Mouse (Mus musculus): ENCODE data around the gene Rnf225.
"Not testable (repeated sequence)": the region's sequence is repeated elsewhere in the genome, so short reads cannot be mapped to it uniquely, and the experiment has no call there.

Gene Rnf225

GRCm38 (mm10) chr7:12927191-12927680, at the start of gene Rnf225:
Gene Rnf225 (plus strand): TSS chr7:12927416.
- peak; percentile 70 to 75 for DNase-seq

GRCm38 (mm10) chr7:12880036-12880435, 47.2 kb upstream of the Rnf225 start:
- DNase-seq, result no peak

- not testable (repeated sequence) for DNase-seq
These were observed 46.7 kb upstream of the Rnf225 start for GRCm38 (mm10) chr7:12880497-12880896.

GRCm38 (mm10) chr7:12880911-12881660, 46.1 kb upstream of the Rnf225 start, which contains the start of gene Zfp128:
Gene Zfp128 (plus strand): TSS chr7:12881177.
- DNase-seq, result peak; percentile 95 to 97

GRCm38 (mm10) chr7:12886563-12887266, 40.5 kb upstream of the Rnf225 start:
- DNase-seq, result no peak

- DNase-seq, result no peak
These were observed 39.6 kb upstream of the Rnf225 start for GRCm38 (mm10) chr7:12887585-12887984.

GRCm38 (mm10) chr7:12890928-12891327, 36.3 kb upstream of the Rnf225 start:
- no peak for DNase-seq

- no peak for DNase-seq
These were observed 35.9 kb upstream of the Rnf225 start for GRCm38 (mm10) chr7:12891334-12891733.

GRCm38 (mm10) chr7:12897655-12898410, 29.4 kb upstream of the Rnf225 start, which contains the start of gene Zscan22:
Gene Zscan22 (plus strand): TSS chr7:12897815.
- DNase-seq, result peak; percentile 89 to 94

GRCm38 (mm10) chr7:12901517-12901916, 25.7 kb upstream of the Rnf225 start:
- no peak for DNase-seq

GRCm38 (mm10) chr7:12903623-12904022, 23.6 kb upstream of the Rnf225 start:
- DNase-seq, result no peak

- no peak for DNase-seq
These were observed 22.1 kb upstream of the Rnf225 start for GRCm38 (mm10) chr7:12905146-12905545.

- DNase-seq, result peak; percentile 82 to 86
These were observed 17.7 kb upstream of the Rnf225 start for GRCm38 (mm10) chr7:12909498-12909962.

GRCm38 (mm10) chr7:12910181-12910668, 17.0 kb upstream of the Rnf225 start:
- peak; percentile 69 to 77 for DNase-seq

GRCm38 (mm10) chr7:12913556-12913955, 13.7 kb upstream of the Rnf225 start:
- no peak for DNase-seq

GRCm38 (mm10) chr7:12920495-12920894, 6.7 kb upstream of the Rnf225 start:
- DNase-seq, result not testable (repeated sequence)

- DNase-seq, result no peak
These were observed 5.9 kb upstream of the Rnf225 start for GRCm38 (mm10) chr7:12921318-12921704.

GRCm38 (mm10) chr7:12921705-12922465, 5.3 kb upstream of the Rnf225 start, which contains the start of gene Rps5:
Gene Rps5 (plus strand): TSS chr7:12922290.
- DNase-seq, result peak; percentile 99

GRCm38 (mm10) chr7:12922729-12923128, 4.5 kb upstream of the Rnf225 start:
- no peak for DNase-seq

- no peak for DNase-seq
These were observed 900 bp upstream of the Rnf225 start for GRCm38 (mm10) chr7:12926316-12926715.

- peak; percentile 37 to 51 for DNase-seq
These were observed 725 bp downstream of the Rnf225 start for GRCm38 (mm10) chr7:12927693-12928589.

Data from kidney, postnatal 4 days (tissue).